Mouse (Mus musculus) G1E (cell line): ENCODE measurements at regions not wholly inside any gene's neighbourhood (a gene's known extent, or its start where the extent isn't known, plus 50 kb on each side); places are given as distances from the start of the nearest gene placed in this dataset.

Experiments used
- CTCF ChIP-seq: IDR thresholded peaks from 2 replicates; pipeline ENCODE4 v1.5.1; 2012; ENCODE audit warnings: low read depth, low read length, inconsistent platforms, mixed read lengths
- GATA2 ChIP-seq: IDR thresholded peaks from 2 replicates; pipeline ENCODE4 v1.6.1; 2012; ENCODE audit warnings: low read depth, low read length, inconsistent platforms, borderline replicate concordance
- TAL1 ChIP-seq: conservative IDR thresholded peaks from 2 replicates; pipeline ENCODE4 v1.6.1; 2012; ENCODE audit warnings: low read depth, low read length, inconsistent platforms, mixed read lengths

- no peak for TF ChIP-seq CTCF
- TF ChIP-seq TAL1: no peak
- TF ChIP-seq GATA2: no peak
These were observed 302.3 kb upstream of the Gm21798 start for GRCm38 (mm10) chr15:64515179-64515578.
